Mouse (Mus musculus): ENCODE results near the gene Gpx4. TPM values are rescaled to one million over a fixed set of nuclear protein-coding genes. Genes with fewer than 3 reads are reported as not detected.
"Not testable (repeated sequence)": the region's sequence is repeated elsewhere in the genome, so short reads cannot be mapped to it uniquely, and the experiment has no call there.

Gene Gpx4
- polyA plus RNA-seq, 1 experiment from 2014 or later = 532 TPM

DNA sequence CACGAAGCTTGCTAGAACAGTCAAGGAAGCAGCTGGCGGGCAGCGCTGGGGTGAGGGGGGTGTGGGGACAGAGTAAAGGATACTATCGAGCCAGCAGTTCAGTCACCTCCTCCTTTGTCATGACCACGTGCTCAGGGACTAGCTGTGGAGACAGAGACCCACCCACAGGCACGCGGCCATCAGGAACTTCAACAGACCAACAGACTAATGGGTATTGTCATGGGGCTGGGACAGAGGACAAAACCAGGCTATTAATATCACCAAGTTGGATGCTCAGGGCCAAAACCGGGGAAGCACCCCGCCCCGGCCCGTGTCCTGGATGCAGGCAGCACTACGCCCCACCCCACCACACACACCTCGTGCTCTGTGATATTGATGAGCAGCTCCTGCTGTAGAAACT, 10.1 kb upstream of the Gpx4 start:
- no peaks in the 10 kb centered on the region for H3K9me3 ChIP-seq
- no peaks in the 10 kb centered on the region for H3K27me3 ChIP-seq
- 95% methylated on average over 13 of the region's 13 CpGs for WGBS
- H3K27ac ChIP-seq = no peak overlapping the region
- no peak overlapping the region for H3K4me2 ChIP-seq (replicated peaks)
- peaks cover 22% of the 10 kb centered on the region for H3K4me1 ChIP-seq (replicated peaks)
- H3K4me3 ChIP-seq (replicated peaks) = no peak overlapping the region
- peaks cover 38% of the 10 kb centered on the region for H3K36me3 ChIP-seq
- H3K9ac ChIP-seq (replicated peaks) = 0 out of 2 replicates have a peak overlapping the region, but pooled peaks have one; percentile 19
- no peak for ATAC-seq

DNA sequence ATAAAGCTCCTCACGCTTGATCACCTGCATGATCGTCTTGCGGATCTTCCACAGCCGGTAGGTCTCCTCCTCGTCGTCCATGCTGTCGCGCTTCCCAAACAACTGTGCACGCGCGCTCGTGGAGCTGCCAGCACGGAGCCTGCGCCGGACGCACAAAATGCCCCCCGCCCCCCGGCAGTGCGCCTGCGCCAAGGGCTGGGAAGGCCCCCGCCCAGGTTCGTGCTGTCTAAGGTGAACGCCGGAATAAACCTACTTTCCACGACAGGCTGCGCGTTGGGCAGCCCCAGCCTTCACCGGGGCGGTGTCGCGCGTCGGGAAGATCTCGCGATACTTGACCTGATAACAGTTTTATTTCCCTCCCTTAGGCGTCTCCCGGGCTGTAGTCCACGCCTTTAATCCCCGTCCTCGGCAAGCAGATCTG, 7.4 kb upstream of the Gpx4 start, which contains the start of gene Polr2e:
Gene Polr2e (minus strand): TSS at position 237 of the 421 bp plus-strand sequence.
- under 1% methylated on average over 40 of the region's 40 CpGs for WGBS
- H3K27ac ChIP-seq = peak within 1 kb of the TSS; percentile 67; the same call in 1 of the 2 replicates
- peak within 1 kb of the TSS; percentile 92 for H3K4me2 ChIP-seq (replicated peaks)
- peak within 1 kb of the TSS; percentile 88 for H3K9ac ChIP-seq (replicated peaks)
- no peaks in the 10 kb centered on the region for H3K27me3 ChIP-seq
- H3K4me3 ChIP-seq (replicated peaks) = peak within 1 kb of the TSS; percentile 87
- H3K4me1 ChIP-seq (replicated peaks) = peaks cover 22% of the 10 kb centered on the region
- no peaks in the 10 kb centered on the region for H3K9me3 ChIP-seq
- peaks cover 38% of the 10 kb centered on the region for H3K36me3 ChIP-seq
- ATAC-seq = peak; percentile 98

DNA sequence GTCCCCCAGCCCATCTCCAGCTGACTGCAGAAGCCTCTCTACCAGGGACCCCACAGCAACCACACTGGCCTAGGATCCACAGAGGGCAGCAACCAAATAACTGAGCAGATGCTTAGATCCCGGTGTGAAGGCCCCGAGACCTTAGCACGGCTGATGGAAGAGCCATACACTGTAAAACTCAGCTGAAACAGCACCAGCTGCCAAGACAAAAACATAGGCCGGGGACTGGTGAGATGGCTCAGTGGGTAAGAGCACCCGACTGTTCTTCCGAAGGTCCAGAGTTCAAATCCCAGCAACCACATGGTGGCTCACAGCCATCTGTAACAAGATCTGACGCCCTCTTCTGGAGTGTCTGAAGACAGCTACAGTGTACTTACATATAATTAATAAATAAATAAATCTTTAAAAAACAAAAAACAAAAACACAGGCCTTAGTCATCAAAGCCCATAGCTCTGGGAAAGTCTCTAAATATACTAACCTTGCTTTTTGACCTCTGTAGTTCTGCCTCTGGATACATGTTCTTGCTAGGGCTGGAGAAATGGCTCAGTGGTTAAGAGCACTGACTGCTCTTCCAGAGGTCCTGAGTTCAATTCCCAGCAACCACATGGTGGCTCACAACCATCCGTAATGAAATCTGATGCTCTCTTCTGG, 5.4 kb upstream of the Gpx4 start:
- H3K27ac ChIP-seq; H3K4me2 ChIP-seq (replicated peaks); H3K9me3 ChIP-seq; ATAC-seq; H3K27me3 ChIP-seq; H3K4me3 ChIP-seq (replicated peaks); H3K9ac ChIP-seq (replicated peaks): not testable (repeated sequence)
- H3K36me3 ChIP-seq = peaks cover 18% of the 10 kb centered on the region
- H3K4me1 ChIP-seq (replicated peaks) = peaks cover 22% of the 10 kb centered on the region
- WGBS = 86% methylated on average over 8 of the region's 8 CpGs

DNA sequence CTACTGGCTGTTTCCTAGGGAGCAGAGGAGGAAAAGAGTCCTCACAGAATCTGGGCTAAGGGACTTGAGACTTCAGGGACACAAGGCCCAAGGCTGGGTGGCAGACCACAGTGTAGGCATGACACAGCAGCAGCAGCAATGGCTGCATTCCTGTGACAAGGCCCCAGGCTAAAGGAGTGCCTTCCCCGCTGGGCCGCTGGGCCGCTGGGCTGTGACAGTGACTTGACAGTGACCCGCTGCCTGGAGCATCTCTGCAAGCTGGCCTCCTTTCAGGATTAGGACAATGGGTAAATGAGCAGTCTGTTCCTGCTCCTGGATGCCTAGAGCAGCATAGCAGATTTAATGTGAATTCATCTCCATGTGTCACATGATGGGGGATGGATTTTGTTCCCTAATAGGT, 2.9 kb upstream of the Gpx4 start:
- Histone ChIP-seq H3K9me3 (no peaks in the 10 kb centered on the region), H3K4me1 (replicated peaks) (peaks cover 14% of the 10 kb centered on the region), H3K9ac (replicated peaks) (0 out of 2 replicates have a peak overlapping the region, but pooled peaks have one; percentile 16), H3K27me3 (no peaks in the 10 kb centered on the region), H3K36me3 (no peaks in the 10 kb centered on the region), H3K4me3 (replicated peaks) (no peak overlapping the region), H3K27ac (peak overlapping the region; percentile 49), H3K4me2 (replicated peaks) (no peak overlapping the region)
- WGBS = 24% methylated on average over 4 of the region's 4 CpGs
- ATAC-seq = no peak

- H3K9me3 ChIP-seq; H3K27ac ChIP-seq; ATAC-seq; H3K4me2 ChIP-seq (replicated peaks); H3K27me3 ChIP-seq; H3K4me3 ChIP-seq (replicated peaks); H3K36me3 ChIP-seq: not testable (repeated sequence)
- Histone ChIP-seq H3K9ac (replicated peaks) (0 out of 2 replicates have a peak overlapping the region, but pooled peaks have one; percentile 10), H3K4me1 (replicated peaks) (peaks cover 16% of the 10 kb centered on the region)
- 89% methylated on average over 4 of the region's 4 CpGs for WGBS
These were observed 1.6 kb upstream of the Gpx4 start for GRCm38 (mm10) chr10:80045364-80045763.

DNA sequence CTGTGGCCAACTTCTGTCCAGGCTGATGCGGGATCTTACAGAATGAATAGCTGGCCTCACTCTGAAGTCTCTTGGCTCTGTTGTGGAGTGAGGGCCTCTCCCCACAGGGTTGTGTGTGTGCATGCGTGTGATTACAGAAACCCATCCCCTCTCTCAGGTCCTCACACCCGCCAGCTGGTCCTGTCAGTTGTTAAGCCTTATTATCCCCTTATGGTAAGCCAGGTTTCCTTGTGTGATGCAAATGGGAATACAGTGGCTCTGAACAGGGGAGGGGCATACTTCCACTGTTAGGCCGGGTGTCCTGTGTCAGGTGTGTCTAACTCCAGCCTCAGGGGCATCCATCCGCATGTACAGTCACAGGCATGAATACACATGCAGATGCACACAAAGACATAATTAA, 1.2 kb upstream of the Gpx4 start:
- ATAC-seq = no peak
- H3K9ac ChIP-seq (replicated peaks) = 0 out of 2 replicates have a peak overlapping the region, but pooled peaks have one; percentile 10
- H3K36me3 ChIP-seq = no peaks in the 10 kb centered on the region
- peaks cover 20% of the 10 kb centered on the region for H3K4me1 ChIP-seq (replicated peaks)
- H3K27me3 ChIP-seq = no peaks in the 10 kb centered on the region
- WGBS = 67% methylated on average over 5 of the region's 5 CpGs
- no peak overlapping the region for H3K27ac ChIP-seq
- no peaks in the 10 kb centered on the region for H3K9me3 ChIP-seq
- H3K4me2 ChIP-seq (replicated peaks) = no peak overlapping the region
- H3K4me3 ChIP-seq (replicated peaks) = no peak overlapping the region

- no peaks in the 10 kb centered on the region for H3K9me3 ChIP-seq
- 8% methylated on average over 5 of the region's 5 CpGs for WGBS
- no peak overlapping the region for H3K4me3 ChIP-seq (replicated peaks)
- no peak overlapping the region for H3K9ac ChIP-seq (replicated peaks)
- H3K27me3 ChIP-seq = no peaks in the 10 kb centered on the region
- H3K36me3 ChIP-seq = no peaks in the 10 kb centered on the region
- H3K27ac ChIP-seq = peak overlapping the region; percentile 15; the same call in 1 of the 2 replicates
- no peak overlapping the region for H3K4me2 ChIP-seq (replicated peaks)
- no peak for ATAC-seq
- H3K4me1 ChIP-seq (replicated peaks) = peaks cover 35% of the 10 kb centered on the region
These were observed 1.4 kb downstream of the Gpx4 start for GRCm38 (mm10) chr10:80048396-80048795.

DNA sequence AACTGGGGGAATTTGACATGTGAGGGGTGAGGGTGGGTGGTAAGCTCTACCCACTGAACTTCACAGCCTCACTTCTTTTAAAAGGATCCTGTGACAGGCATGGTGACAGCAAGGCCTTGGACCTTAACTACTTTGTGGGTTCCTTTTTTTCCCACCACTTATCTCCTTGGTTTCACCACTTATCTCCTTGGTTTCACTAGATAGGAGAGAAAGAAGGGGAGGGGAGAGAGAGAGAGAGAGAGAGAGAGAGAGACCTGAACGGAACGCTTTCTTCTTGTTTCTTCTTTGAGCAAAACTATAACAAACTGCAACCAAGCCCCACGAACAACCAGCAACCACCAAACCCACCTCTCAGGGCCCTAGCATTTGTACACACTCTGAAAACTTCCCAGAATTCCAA, 1.9 kb downstream of the Gpx4 start:
- H3K4me1 ChIP-seq (replicated peaks) = peaks cover 35% of the 10 kb centered on the region
- H3K36me3 ChIP-seq = no peaks in the 10 kb centered on the region
- no peak overlapping the region for H3K4me2 ChIP-seq (replicated peaks)
- no peaks in the 10 kb centered on the region for H3K27me3 ChIP-seq
- H3K27ac ChIP-seq = peak overlapping the region; percentile 15; the same call in 1 of the 2 replicates
- H3K9me3 ChIP-seq = no peaks in the 10 kb centered on the region
- ATAC-seq = no peak
- no peak overlapping the region for H3K4me3 ChIP-seq (replicated peaks)
- no peak overlapping the region for H3K9ac ChIP-seq (replicated peaks)
- WGBS = 68% methylated on average over 3 of the region's 3 CpGs

GRCm38 (mm10) chr10:80050244-80050643, 3.3 kb downstream of the Gpx4 start:
- WGBS = 15% methylated on average over 6 of the region's 6 CpGs
- ATAC-seq = no peak

DNA sequence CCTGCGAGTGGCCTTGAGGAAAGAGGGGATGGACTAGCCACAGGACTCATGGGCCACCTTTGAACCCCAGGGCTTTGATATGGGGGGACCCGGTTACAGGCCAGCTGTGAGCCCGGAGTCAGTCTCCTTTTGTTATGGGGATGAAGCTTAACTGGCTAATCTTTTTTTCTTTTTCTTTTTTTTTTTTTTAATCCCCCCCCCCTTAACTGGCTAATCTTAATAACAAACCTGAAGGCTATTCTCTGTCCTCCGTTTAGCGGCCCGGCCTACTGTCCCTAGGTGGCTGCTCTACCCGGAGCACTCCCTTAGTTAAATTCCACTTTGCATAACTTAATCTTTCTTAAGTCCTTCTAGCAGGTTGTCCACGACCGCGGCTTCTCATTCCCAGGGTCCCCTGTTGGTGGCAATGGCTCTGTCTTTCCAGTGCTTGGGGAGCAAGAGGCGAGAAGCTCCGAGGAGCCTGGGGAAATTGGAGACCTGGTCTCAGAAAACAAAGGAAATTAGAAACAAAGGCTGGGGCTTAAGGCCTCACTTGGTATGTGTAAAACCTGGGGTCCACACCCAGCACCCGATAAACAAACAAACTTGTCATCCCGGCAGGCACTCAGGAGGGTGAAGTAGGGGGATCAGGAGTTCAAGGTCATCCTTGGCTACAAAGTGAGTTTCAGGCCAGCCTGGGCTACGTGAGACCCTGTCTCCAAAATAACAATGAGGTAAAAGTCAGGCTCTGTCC, 4.1 kb downstream of the Gpx4 start:
- Histone ChIP-seq H3K9ac (replicated peaks) (0 out of 2 replicates have a peak overlapping the region, but pooled peaks have one; percentile 23), H3K27me3 (no peaks in the 10 kb centered on the region), H3K36me3 (peaks cover 6% of the 10 kb centered on the region), H3K4me2 (replicated peaks) (no peak overlapping the region), H3K4me1 (replicated peaks) (peaks cover 53% of the 10 kb centered on the region), H3K27ac (peak overlapping the region; percentile 45; the same call in 1 of the 2 replicates), H3K4me3 (replicated peaks) (no peak overlapping the region), H3K9me3 (no peaks in the 10 kb centered on the region)
- 9% methylated on average over 15 of the region's 15 CpGs for WGBS
- no peak for ATAC-seq

More at GRCm38 (mm10) chr10:80050244-80050643, 3.3 kb downstream of the Gpx4 start:
- no peaks in the 10 kb centered on the region for H3K9me3 ChIP-seq
- no peak overlapping the region for H3K4me3 ChIP-seq (replicated peaks)
- no peaks in the 10 kb centered on the region for H3K36me3 ChIP-seq
- peaks cover 46% of the 10 kb centered on the region for H3K4me1 ChIP-seq (replicated peaks)
- no peak overlapping the region for H3K4me2 ChIP-seq (replicated peaks)
- 0 out of 2 replicates have a peak overlapping the region, but pooled peaks have one; percentile 23 for H3K9ac ChIP-seq (replicated peaks)
- H3K27me3 ChIP-seq = no peaks in the 10 kb centered on the region
- no peak overlapping the region; the same call in 1 of the 2 replicates for H3K27ac ChIP-seq

DNA sequence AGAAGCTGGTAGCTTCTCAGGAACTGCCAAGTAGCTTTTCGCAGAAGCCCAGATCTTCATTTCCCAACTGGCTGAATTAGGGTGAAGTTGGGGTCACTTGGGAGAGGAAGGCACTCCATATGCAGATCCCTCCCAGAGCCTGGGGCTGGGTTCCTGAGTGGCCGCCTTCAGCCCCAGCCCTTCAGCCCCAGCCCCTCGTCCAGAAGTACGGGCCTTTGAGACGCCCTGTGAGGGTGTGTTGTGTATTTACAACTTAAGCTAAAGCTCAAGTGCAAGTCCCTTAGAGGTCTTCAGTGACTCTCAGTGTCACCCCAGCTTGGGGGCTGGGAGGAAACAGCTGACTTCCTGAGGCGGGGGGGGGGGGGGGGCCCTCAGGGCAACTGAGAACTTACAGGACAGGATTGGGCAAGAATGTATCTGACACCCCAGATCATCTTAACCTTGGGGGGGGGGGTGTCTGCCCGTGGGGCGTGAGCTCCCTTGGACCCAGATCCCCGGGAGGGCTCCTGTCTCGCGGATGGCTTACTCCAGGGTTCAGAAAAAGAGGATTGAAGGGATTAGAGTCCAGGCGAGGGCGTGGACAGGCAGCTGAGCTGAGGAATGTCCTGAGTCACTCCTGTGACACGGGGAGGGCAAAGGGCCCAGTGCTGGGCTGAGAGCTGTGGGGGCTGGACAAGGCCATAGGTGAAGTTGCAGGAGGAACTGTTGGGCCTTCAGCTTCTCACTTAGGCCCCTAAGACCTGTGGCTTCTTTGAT, 4.8 kb downstream of the Gpx4 start:
- 15% methylated on average over 14 of the region's 14 CpGs for WGBS
- H3K27ac ChIP-seq = peak overlapping the region; percentile 45; the same call in 1 of the 2 replicates

More for the DNA sequence above, 4.8 kb downstream of the Gpx4 start:
- no peak for ATAC-seq
- peaks cover 13% of the 10 kb centered on the region for H3K36me3 ChIP-seq
- 0 out of 2 replicates have a peak overlapping the region, but pooled peaks have one; percentile 20 for H3K9ac ChIP-seq (replicated peaks)
- H3K9me3 ChIP-seq = no peaks in the 10 kb centered on the region
- no peak overlapping the region for H3K4me2 ChIP-seq (replicated peaks)
- H3K4me3 ChIP-seq (replicated peaks) = no peak overlapping the region
- H3K27me3 ChIP-seq = no peaks in the 10 kb centered on the region
- H3K4me1 ChIP-seq (replicated peaks) = peaks cover 55% of the 10 kb centered on the region

Measured in midbrain, embryonic 13.5 days (tissue).